8 mouse cellular contexts compared by ENCODE assay signal in genomic region chr13:43303161-43303965, GRCm38 (mm10). TPM values are rescaled to one million over a fixed set of nuclear protein-coding genes. Genes with fewer than 3 reads are reported as not detected.
DNase-seq lines count a peak whose midpoint lies in the region; ATAC-seq lines count a peak whose summit lies in the region.

No protein-coding gene starts in this region.

- H3K36me3 ChIP-seq in embryonic facial prominence, embryonic 14.5 days (ENCODE audit: control insufficient read depth, insufficient read depth, low read length) = no peaks in the 10 kb centered on the region
- H3K36me3 ChIP-seq in midbrain, embryonic 13.5 days = no peaks in the 10 kb centered on the region

- intact Hi-C loops in left cerebral cortex, postnatal 4 days (cut with DNase I) = loop anchor here (2.0 to 5.0 kb wide), 2 partner anchors 103 to 121 kb away; no protein-coding TSS in a partner anchor

- peak overlapping the region; percentile 73 for H3K9ac ChIP-seq in embryonic facial prominence, embryonic 14.5 days (ENCODE audit: low read depth, low read length)
- H3K9ac ChIP-seq in midbrain, embryonic 13.5 days (replicated peaks) = peak overlapping the region; percentile 87

- WGBS in embryonic facial prominence, embryonic 14.5 days = 0% methylated on average over 31 of the region's 78 CpGs
- under 1% methylated on average over 73 of the region's 78 CpGs for WGBS in midbrain, embryonic 13.5 days

- no peaks in the 10 kb centered on the region for H3K9me3 ChIP-seq in embryonic facial prominence, embryonic 14.5 days (ENCODE audit: control insufficient read depth, low read length)
- no peaks in the 10 kb centered on the region for H3K9me3 ChIP-seq in midbrain, embryonic 13.5 days

- peak overlapping the region; percentile 77 for H3K4me3 ChIP-seq in embryonic facial prominence, embryonic 14.5 days (ENCODE audit: low read depth, low read length)
- H3K4me3 ChIP-seq in midbrain, embryonic 13.5 days (replicated peaks) = peak overlapping the region; percentile 87

- H3K27me3 ChIP-seq in embryonic facial prominence, embryonic 14.5 days (replicated peaks; ENCODE audit: control insufficient read depth, insufficient read depth, low read length) = peaks cover 25% of the 10 kb centered on the region
- H3K27me3 ChIP-seq in midbrain, embryonic 13.5 days = peaks cover 50% of the 10 kb centered on the region

- peaks cover 26% of the 10 kb centered on the region for H3K4me1 ChIP-seq in embryonic facial prominence, embryonic 14.5 days (ENCODE audit: control insufficient read depth, insufficient read depth, low read length)
- peaks cover 44% of the 10 kb centered on the region for H3K4me1 ChIP-seq in midbrain, embryonic 13.5 days (replicated peaks)

- H3K27ac ChIP-seq in embryonic facial prominence, embryonic 14.5 days (replicated peaks; ENCODE audit: low read depth, low read length) = peak overlapping the region; percentile 85
- peak overlapping the region; percentile 92 for H3K27ac ChIP-seq in midbrain, embryonic 13.5 days

- peak; percentile 17 for ATAC-seq in embryonic facial prominence, embryonic 14.5 days (ENCODE audit: low read depth)
- peak; percentile 47 for ATAC-seq in midbrain, embryonic 13.5 days

- H3K4me2 ChIP-seq in embryonic facial prominence, embryonic 14.5 days (ENCODE audit: low read depth, low read length) = peak overlapping the region; percentile 98
- H3K4me2 ChIP-seq in midbrain, embryonic 13.5 days (replicated peaks) = peak overlapping the region; percentile 93

- peak; percentile 21 for DNase-seq in kidney, adult 11 months
- DNase-seq in kidney, adult 18-20 months = no peak
- DNase-seq in adrenal gland, adult 2 months = peak; percentile 75
- DNase-seq in embryonic facial prominence, embryonic 14.5 days (ENCODE audit: low spot score) = peak; percentile 29
- DNase-seq in heart, postnatal 4 days = peak; percentile 48
- DNase-seq in left cerebral cortex, postnatal 4 days = peak; percentile 36
- DNase-seq in testis, postnatal 10 days (ENCODE audit: low spot score) = peak; percentile 49

RNA-seq across cellular contexts. Expression of gene Gfod1, which starts 0.6 kb away (rescaled TPM):
- total RNA-seq in adrenal gland, adult 2 months (2021) = 10 to 100 TPM in 1 of 2 experiments, 1 to 10 TPM in 1; 8.4 to 10.1 TPM
- polyA plus RNA-seq in adrenal gland, adult 2 months (2012; rRNA removed) = 3.0 and 3.3 TPM in 2 replicates
- 1.2 and 1.8 TPM in 2 replicates for polyA plus RNA-seq in embryonic facial prominence, embryonic 14.5 days (2014; fragmentation: Nextera tagmentation; extraction: Ambion mirVana)
- 10 to 100 TPM; 20.6 to 24.8 TPM for total RNA-seq in heart, postnatal 4 days (2021)
- total RNA-seq in left cerebral cortex, postnatal 4 days (2021) = 10 to 100 TPM; 29.8 to 31.3 TPM
- 1.6 and 1.7 TPM in 2 replicates for polyA plus RNA-seq in midbrain, embryonic 13.5 days (2015; fragmentation: Nextera tagmentation; extraction: Ambion mirVana)
